ENCODE assay signal across 8 mouse cellular contexts in genomic region chr9:110879998-110880561, GRCm38 (mm10). TPM values are rescaled to one million over a fixed set of nuclear protein-coding genes. Genes with fewer than 3 reads are reported as not detected.
A peak's percentile ranks its signal among the peaks of the same experiment; 100 is the strongest.
DNase-seq lines count a peak whose midpoint lies in the region; ATAC-seq and TF ChIP-seq lines count a peak whose summit lies in the region.

TSS of gene Tmie (minus strand) at chr9:110880113.

- peak within 1 kb of the TSS; percentile 32 for H3K9ac ChIP-seq in forebrain, embryonic 11.5 days (ENCODE audit: low read length)
- H3K9ac ChIP-seq in lung, postnatal 0 days (replicated peaks; ENCODE audit: low read depth), result peak within 1 kb of the TSS; percentile 41

- H3K36me3 ChIP-seq in forebrain, embryonic 11.5 days (ENCODE audit: control insufficient read depth, insufficient read depth, low read length), result no peaks in the 10 kb centered on the region
- H3K36me3 ChIP-seq in lung, postnatal 0 days (ENCODE audit: insufficient read depth, low read length), result no peaks in the 10 kb centered on the region

- no peak within 1 kb of the TSS for H3K27ac ChIP-seq in forebrain, embryonic 11.5 days (ENCODE audit: low read depth, low read length)
- peak within 1 kb of the TSS; percentile 91 for H3K27ac ChIP-seq in lung, postnatal 0 days (ENCODE audit: low read length)

- peak; percentile 6; the same call in 1 of the 2 replicates for TF ChIP-seq EP300 in lung, postnatal 0 days (IDR thresholded peaks at IDR 0.05)

- peaks cover 28% of the 10 kb centered on the region for H3K27me3 ChIP-seq in forebrain, embryonic 11.5 days (ENCODE audit: control insufficient read depth, insufficient read depth, low read length)
- H3K27me3 ChIP-seq in lung, postnatal 0 days (replicated peaks; ENCODE audit: insufficient read depth, low read length), result no peaks in the 10 kb centered on the region

- TF ChIP-seq CTCF in lung, postnatal 0 days (IDR thresholded peaks at IDR 0.05), result no peak

- H3K4me2 ChIP-seq in forebrain, embryonic 11.5 days (ENCODE audit: low read depth, low read length, severe bottlenecking), result peak within 1 kb of the TSS; percentile 73
- H3K4me2 ChIP-seq in lung, postnatal 0 days (replicated peaks; ENCODE audit: low read depth, low read length), result peak within 1 kb of the TSS; percentile 83

- under 1% methylated on average over 53 of the region's 57 CpGs for WGBS in forebrain, embryonic 11.5 days
- 0% methylated on average over 39 of the region's 57 CpGs for WGBS in lung, postnatal 0 days

- no peaks in the 10 kb centered on the region for H3K9me3 ChIP-seq in forebrain, embryonic 11.5 days (ENCODE audit: control insufficient read depth, low read length)
- no peaks in the 10 kb centered on the region for H3K9me3 ChIP-seq in lung, postnatal 0 days (ENCODE audit: low read length)

- DNase-seq in thymus, adult 18-20 months, result peak; percentile 65 to 77
- DNase-seq in thymus, postnatal 0 days (ENCODE audit: low spot score), result no peak
- DNase-seq in forebrain, embryonic 11.5 days (ENCODE audit: low spot score), result peak; percentile 61
- peak; percentile 84 to 88 for DNase-seq in heart, postnatal 14 days
- peak; percentile 91 to 95 for DNase-seq in kidney, postnatal 25 days
- peak; percentile 94 for DNase-seq in lung, postnatal 0 days (ENCODE audit: low spot score)
- DNase-seq in ovary, postnatal 10 days (ENCODE audit: low spot score), result peak; percentile 33
- peak; percentile 80 to 84 for DNase-seq in urinary bladder, postnatal 36 days (ENCODE audit: low spot score in 2 of 2)

- ATAC-seq in forebrain, embryonic 11.5 days (replicated peaks; ENCODE audit: low FRiP score), result 0 out of 2 replicates have a peak, but pooled peaks have one; percentile 17
- peak; percentile 84 for ATAC-seq in lung, postnatal 0 days

- H3K4me3 ChIP-seq in forebrain, embryonic 11.5 days (ENCODE audit: low read depth, low read length), result peak within 1 kb of the TSS; percentile 41
- H3K4me3 ChIP-seq in lung, postnatal 0 days (ENCODE audit: low read depth, low read length), result peak within 1 kb of the TSS; percentile 57

- intact Hi-C loops in heart, postnatal 14 days (cut with DNase I), result loop anchor here (10.0 kb wide), 1 partner anchor 345 kb away; the partner anchor contains the start of gene Setd2

- H3K4me1 ChIP-seq in forebrain, embryonic 11.5 days (replicated peaks; ENCODE audit: control insufficient read depth, insufficient read depth, low read length), result peaks cover 3% of the 10 kb centered on the region
- peaks cover 11% of the 10 kb centered on the region; the same call in 1 of the 2 replicates for H3K4me1 ChIP-seq in lung, postnatal 0 days (ENCODE audit: insufficient read depth, low read depth, low read length)

RNA-seq across cellular contexts. Expression of gene Tmie, which starts in this region (rescaled TPM):
- 6.2 and 7.1 TPM in 2 replicates for polyA plus RNA-seq in thymus, postnatal 0 days (2015; fragmentation: Nextera tagmentation; extraction: Ambion mirVana)
- 0.07 and 0.12 TPM in 2 replicates for polyA plus RNA-seq in forebrain, embryonic 11.5 days (2014; fragmentation: Nextera tagmentation; extraction: Ambion mirVana)
- 1 to 10 TPM; 1.3 to 3.2 TPM for total RNA-seq in heart, postnatal 14 days (2021)
- 3.6 and 4.0 TPM in 2 replicates for polyA plus RNA-seq in lung, postnatal 0 days (2015; fragmentation: Nextera tagmentation; extraction: Ambion mirVana)

Comparison
In these comparisons a context has a peak if more than half of its experiments do, and no peak if none do; other contexts are left out.
1. Peak in DNase-seq, ATAC-seq, H3K4me3 ChIP-seq, H3K9ac ChIP-seq and H3K4me2 ChIP-seq in forebrain, embryonic 11.5 days; RNA of the gene not detected or under 1 TPM.